Comparison of ENCODE assay signal across 9 mouse cellular contexts in genomic region chr17:24479431-24479830, GRCm38 (mm10). TPM values are rescaled to one million over a fixed set of nuclear protein-coding genes. Genes with fewer than 3 reads are reported as not detected.
DNase-seq lines count a peak whose midpoint lies in the region; ATAC-seq and TF ChIP-seq lines count a peak whose summit lies in the region.
"Had no signal": no experiment of that assay in that cellular context is flagged by ENCODE, and none has a peak within 500 bp of the region (broad histone marks: within the 10 kb centered on the region; RNA-seq: fewer than 3 reads in every experiment).

No protein-coding gene starts in this region.

- DNase-seq in left cerebral cortex, adult 2 months (ENCODE audit: extremely low spot score in 1 of 2, low spot score in 2 of 2), result no peak
- DNase-seq in left cerebral cortex, postnatal 4 days, result no peak
- DNase-seq in limb, embryonic 10.5 days (ENCODE audit: low spot score), result no peak
- no peak for DNase-seq in Muller cell, postnatal 12 days (ENCODE audit: inconsistent ontology term)
- DNase-seq in adipocyte (ENCODE audit: low spot score), result no peak
- no peak for DNase-seq in right cerebral cortex, postnatal 36 days (ENCODE audit: low spot score in 2 of 2)

- no peak for TF ChIP-seq CTCF in left cerebral cortex, adult 2 months (IDR thresholded peaks at IDR 0.05)
- TF ChIP-seq CTCF in embryonic fibroblast, embryonic 13.5 days (IDR thresholded peaks at IDR 0.05; ENCODE audit: borderline replicate concordance, insufficient read depth, low read length), result no peak

- no peak for TF ChIP-seq POLR2A in embryonic fibroblast, embryonic 13.5 days (IDR thresholded peaks at IDR 0.05; ENCODE audit: low read depth, low read length)

- ATAC-seq in neural tube, embryonic 13.5 days (ENCODE audit: low read depth), result no peak

- peak overlapping the region; percentile 99 for H3K27ac ChIP-seq in left cerebral cortex, adult 2 months
- H3K27ac ChIP-seq in embryonic fibroblast, embryonic 13.5 days (ENCODE audit: insufficient read depth, low read length), result no peak overlapping the region
- peak overlapping the region; percentile 94 for H3K27ac ChIP-seq in limb, embryonic 10.5 days
- no peak overlapping the region for H3K27ac ChIP-seq in neural tube, embryonic 13.5 days (replicated peaks)

- peak overlapping the region; percentile 92 for H3K4me3 ChIP-seq in left cerebral cortex, adult 2 months
- H3K4me3 ChIP-seq in embryonic fibroblast, embryonic 13.5 days (ENCODE audit: insufficient read depth, low read length), result peak overlapping the region; percentile 40
- peak overlapping the region; percentile 79 for H3K4me3 ChIP-seq in limb, embryonic 10.5 days
- peak overlapping the region; percentile 71 for H3K4me3 ChIP-seq in neural tube, embryonic 13.5 days

- no peaks in the 10 kb centered on the region for H3K9me3 ChIP-seq in limb, embryonic 10.5 days (replicated peaks)
- H3K9me3 ChIP-seq in neural tube, embryonic 13.5 days, result no peaks in the 10 kb centered on the region

- H3K27me3 ChIP-seq in limb, embryonic 10.5 days (ENCODE audit: low read depth, poor library complexity, severe bottlenecking), result no peaks in the 10 kb centered on the region
- no peaks in the 10 kb centered on the region for H3K27me3 ChIP-seq in neural tube, embryonic 13.5 days

- H3K36me3 ChIP-seq in limb, embryonic 10.5 days, result peaks cover 34% of the 10 kb centered on the region
- H3K36me3 ChIP-seq in neural tube, embryonic 13.5 days, result peaks cover 31% of the 10 kb centered on the region

- 44% methylated on average over 1 of the region's 1 CpGs for WGBS in limb, embryonic 10.5 days
- 25% methylated on average over 1 of the region's 1 CpGs for WGBS in neural tube, embryonic 13.5 days

- intact Hi-C loops in left cerebral cortex, adult 2 months (cut with DNase I), result no loop called here
- intact Hi-C loops in left cerebral cortex, postnatal 4 days (cut with DNase I), result no loop called here

- H3K4me2 ChIP-seq in neural tube, embryonic 13.5 days, result peak overlapping the region; percentile 64

- no peak overlapping the region for H3K9ac ChIP-seq in neural tube, embryonic 13.5 days

- H3K4me1 ChIP-seq in embryonic fibroblast, embryonic 13.5 days (ENCODE audit: control insufficient read depth, insufficient read depth, low read length), result no peaks in the 10 kb centered on the region; the same call in 1 of the 2 replicates
- peaks cover 18% of the 10 kb centered on the region for H3K4me1 ChIP-seq in limb, embryonic 10.5 days
- H3K4me1 ChIP-seq in neural tube, embryonic 13.5 days (replicated peaks), result peaks cover 29% of the 10 kb centered on the region

RNA-seq across cellular contexts. Expression of gene Mlst8, which starts 0.6 kb away (rescaled TPM):
- total RNA-seq in left cerebral cortex, adult 2 months (2021), result 10 to 100 TPM; 34.5 to 37.1 TPM
- 10 to 100 TPM; 33.4 to 39.1 TPM for total RNA-seq in left cerebral cortex, postnatal 4 days (2021)
- polyA plus RNA-seq in embryonic fibroblast, embryonic 13.5 days (2011; ENCODE audit: insufficient read length, low read depth, missing spikeins), result 20.9 and 23.3 TPM in 2 replicates
- polyA plus RNA-seq in limb, embryonic 10.5 days (2016; fragmentation: Nextera tagmentation; extraction: Ambion mirVana), result 31.6 and 42.2 TPM in 2 replicates
- polyA plus RNA-seq in neural tube, embryonic 13.5 days (2015; fragmentation: Nextera tagmentation; extraction: Ambion mirVana), result 35.7 and 36.2 TPM in 2 replicates

RNA-seq across cellular contexts. Expression of gene Bricd5, which starts 5.7 kb away (rescaled TPM):
- total RNA-seq in left cerebral cortex, adult 2 months (2021), result 1 to 10 TPM; 1.7 to 1.9 TPM
- total RNA-seq in left cerebral cortex, postnatal 4 days (2021), result under 1 TPM; 0.54 to 0.92 TPM
- polyA plus RNA-seq in embryonic fibroblast, embryonic 13.5 days (2011; ENCODE audit: insufficient read length, low read depth, missing spikeins), result 0.50 TPM in 1 of 2 replicates, not detected in the other
- 0.24 TPM in 1 of 2 replicates, not detected in the other for polyA plus RNA-seq in limb, embryonic 10.5 days (2016; fragmentation: Nextera tagmentation; extraction: Ambion mirVana)
- not detected in 2 replicates for polyA plus RNA-seq in neural tube, embryonic 13.5 days (2015; fragmentation: Nextera tagmentation; extraction: Ambion mirVana)
- total RNA-seq: common myeloid progenitor, adult 5-6 weeks had no signal

RNA-seq across cellular contexts. Expression of gene Caskin1, which starts 9.0 kb away (rescaled TPM):
- total RNA-seq in left cerebral cortex, adult 2 months (2021), result 100 to 1,000 TPM; 134 to 144 TPM
- 100 to 1,000 TPM; 158 to 180 TPM for total RNA-seq in left cerebral cortex, postnatal 4 days (2021)
- not detected in 2 replicates for polyA plus RNA-seq in embryonic fibroblast, embryonic 13.5 days (2011; ENCODE audit: insufficient read length, low read depth, missing spikeins)
- 1.4 and 3.6 TPM in 2 replicates for polyA plus RNA-seq in limb, embryonic 10.5 days (2016; fragmentation: Nextera tagmentation; extraction: Ambion mirVana)
- polyA plus RNA-seq in neural tube, embryonic 13.5 days (2015; fragmentation: Nextera tagmentation; extraction: Ambion mirVana), result 35.0 and 35.3 TPM in 2 replicates
- total RNA-seq: common myeloid progenitor, adult 5-6 weeks had no signal

RNA-seq across cellular contexts. Expression of gene Pgp, which starts 9.2 kb away (rescaled TPM):
- 10 to 100 TPM; 65.8 to 69.6 TPM for total RNA-seq in left cerebral cortex, adult 2 months (2021)
- 10 to 100 TPM; 45.3 to 45.9 TPM for total RNA-seq in left cerebral cortex, postnatal 4 days (2021)
- polyA plus RNA-seq in embryonic fibroblast, embryonic 13.5 days (2011; ENCODE audit: insufficient read length, low read depth, missing spikeins), result 21.1 and 21.5 TPM in 2 replicates
- polyA plus RNA-seq in limb, embryonic 10.5 days (2016; fragmentation: Nextera tagmentation; extraction: Ambion mirVana), result 68.8 and 76.1 TPM in 2 replicates
- 54.9 and 57.4 TPM in 2 replicates for polyA plus RNA-seq in neural tube, embryonic 13.5 days (2015; fragmentation: Nextera tagmentation; extraction: Ambion mirVana)

RNA-seq across cellular contexts. Expression of gene E4f1, which starts 9.3 kb away (rescaled TPM):
- total RNA-seq in left cerebral cortex, adult 2 months (2021), result 10 to 100 TPM; 37.7 to 41.7 TPM
- total RNA-seq in left cerebral cortex, postnatal 4 days (2021), result 10 to 100 TPM; 39.0 to 41.7 TPM
- polyA plus RNA-seq in embryonic fibroblast, embryonic 13.5 days (2011; ENCODE audit: insufficient read length, low read depth, missing spikeins), result 11.9 and 14.8 TPM in 2 replicates
- 35.0 and 38.7 TPM in 2 replicates for polyA plus RNA-seq in limb, embryonic 10.5 days (2016; fragmentation: Nextera tagmentation; extraction: Ambion mirVana)
- polyA plus RNA-seq in neural tube, embryonic 13.5 days (2015; fragmentation: Nextera tagmentation; extraction: Ambion mirVana), result 39.7 and 41.6 TPM in 2 replicates

Comparison
In these comparisons a context has a peak if more than half of its experiments do, and no peak if none do; other contexts are left out.
1. H3K27ac ChIP-seq: peak in left cerebral cortex, adult 2 months (single experiment) and limb, embryonic 10.5 days (single experiment); none in embryonic fibroblast, embryonic 13.5 days (single experiment) and neural tube, embryonic 13.5 days (single experiment).
2. H3K4me3 ChIP-seq: peak in every context shown above with its lines; median percentile 92 in left cerebral cortex, adult 2 months; 79 in limb, embryonic 10.5 days; 71 in neural tube, embryonic 13.5 days; 40 in embryonic fibroblast, embryonic 13.5 days.